Comparison of ENCODE assay signal across 8 mouse cellular contexts in genomic region chr5:36748536-36749061, GRCm38 (mm10). TPM values are rescaled to one million over a fixed set of nuclear protein-coding genes. Genes with fewer than 3 reads are reported as not detected.
DNase-seq lines count a peak whose midpoint lies in the region; ATAC-seq and TF ChIP-seq lines count a peak whose summit lies in the region.

Bloc1s4 (minus strand) TSS chr5:36748650.

- H3K4me2 ChIP-seq in forebrain, postnatal 0 days (ENCODE audit: low read depth): peak within 1 kb of the TSS; percentile 94
- peak within 1 kb of the TSS; percentile 76 for H3K4me2 ChIP-seq in lung, embryonic 15.5 days

- H3K4me1 ChIP-seq in G1E (ENCODE audit: insufficient read depth, low read depth, low read length): peaks cover 51% of the 10 kb centered on the region
- peaks cover 9% of the 10 kb centered on the region for H3K4me1 ChIP-seq in forebrain, postnatal 0 days (ENCODE audit: insufficient read depth)
- H3K4me1 ChIP-seq in lung, embryonic 15.5 days: peaks cover 17% of the 10 kb centered on the region

- WGBS in forebrain, postnatal 0 days: 4% methylated on average over 31 of the region's 31 CpGs
- 3% methylated on average over 31 of the region's 31 CpGs for WGBS in lung, embryonic 15.5 days

- peak; percentile 84 for ATAC-seq in G1E (ENCODE audit: extremely low read depth, insufficient number of reproducible peaks, low FRiP score, poor library complexity, severe bottlenecking)
- peak; percentile 99 for ATAC-seq in forebrain, postnatal 0 days
- peak; percentile 92 for ATAC-seq in lung, embryonic 15.5 days (ENCODE audit: borderline replicate concordance, extremely low read depth, low FRiP score, low TSS enrichment)

- peaks cover 28% of the 10 kb centered on the region for H3K36me3 ChIP-seq in G1E (replicated peaks)
- H3K36me3 ChIP-seq in forebrain, postnatal 0 days (ENCODE audit: insufficient read depth): no peaks in the 10 kb centered on the region
- H3K36me3 ChIP-seq in lung, embryonic 15.5 days: no peaks in the 10 kb centered on the region

- H3K27me3 ChIP-seq in G1E (ENCODE audit: insufficient read depth, low read length): peaks cover 5% of the 10 kb centered on the region; the same call in 1 of the 2 replicates
- no peaks in the 10 kb centered on the region for H3K27me3 ChIP-seq in forebrain, postnatal 0 days (ENCODE audit: insufficient read depth, low read length)
- H3K27me3 ChIP-seq in lung, embryonic 15.5 days: no peaks in the 10 kb centered on the region; the same call in 1 of the 2 replicates

- H3K4me3 ChIP-seq in G1E (ENCODE audit: low read depth, low read length): peak within 1 kb of the TSS; percentile 88
- H3K4me3 ChIP-seq in forebrain, postnatal 0 days (ENCODE audit: low read depth, low read length): peak within 1 kb of the TSS; percentile 97
- H3K4me3 ChIP-seq in lung, embryonic 15.5 days: peak within 1 kb of the TSS; percentile 96

- TF ChIP-seq CTCF in G1E (IDR thresholded peaks at IDR 0.05; ENCODE audit: low read depth, low read length): no peak
- TF ChIP-seq CTCF in forebrain, postnatal 0 days (IDR thresholded peaks at IDR 0.05; ENCODE audit: low read depth): no peak

- peak within 1 kb of the TSS; percentile 89 for H3K9ac ChIP-seq in forebrain, postnatal 0 days
- peak within 1 kb of the TSS; percentile 77 for H3K9ac ChIP-seq in lung, embryonic 15.5 days

- DNase-seq in G1E (ENCODE audit: low spot score): peak; percentile 82
- peak; percentile 91 to 94 for DNase-seq in cerebellum, adult 18-20 months
- peak; percentile 96 for DNase-seq in forebrain, postnatal 0 days
- DNase-seq in heart, postnatal 4 days: peak; percentile 93
- DNase-seq in layer of hippocampus, adult 8-10 months (ENCODE audit: low spot score in 2 of 2): peak; percentile 92 to 95
- DNase-seq in ovary, adult 18-20 months (ENCODE audit: low spot score): peak; percentile 85
- peak; percentile 87 for DNase-seq in thymus, postnatal 0 days (ENCODE audit: low spot score)

- H3K9me3 ChIP-seq in G1E (replicated peaks): no peaks in the 10 kb centered on the region
- no peaks in the 10 kb centered on the region for H3K9me3 ChIP-seq in forebrain, postnatal 0 days (ENCODE audit: low read length)
- H3K9me3 ChIP-seq in lung, embryonic 15.5 days: no peaks in the 10 kb centered on the region

- peak within 1 kb of the TSS; percentile 71 for H3K27ac ChIP-seq in forebrain, postnatal 0 days (ENCODE audit: low read depth, low read length)
- H3K27ac ChIP-seq in lung, embryonic 15.5 days: no peak within 1 kb of the TSS

RNA-seq across cellular contexts. Expression of gene Bloc1s4, which starts in this region (rescaled TPM):
- total RNA-seq in G1E (2014; fragmentation: Nextera tagmentation): 5.1 and 9.3 TPM in 2 replicates
- 17.6 and 19.7 TPM in 2 replicates for total RNA-seq in G1E (2017)
- 15.9 and 22.4 TPM in 2 replicates for polyA plus RNA-seq in G1E (2012)
- 23.6 and 23.8 TPM in 2 replicates for total RNA-seq in forebrain, postnatal 0 days (2014; rRNA removed)
- polyA plus RNA-seq in forebrain, postnatal 0 days (2015; fragmentation: Nextera tagmentation; extraction: Ambion mirVana): 32.7 and 36.2 TPM in 2 replicates
- total RNA-seq in heart, postnatal 4 days (2021): 10 to 100 TPM; 11.6 to 13.7 TPM
- total RNA-seq in layer of hippocampus, adult 8-10 months (2022): 10 to 100 TPM; 14.4 to 21.4 (median 18.5) TPM
- polyA plus RNA-seq in lung, embryonic 15.5 days (2015; fragmentation: Nextera tagmentation; extraction: Ambion mirVana): 23.8 and 25.5 TPM in 2 replicates
- polyA plus RNA-seq in thymus, postnatal 0 days (2015; fragmentation: Nextera tagmentation; extraction: Ambion mirVana): 37.3 and 42.2 TPM in 2 replicates
